Comparison of ENCODE assay signal across 12 mouse cellular contexts in genomic region chr2:105282407-105283077, GRCm38 (mm10). TPM values are rescaled to one million over a fixed set of nuclear protein-coding genes. Genes with fewer than 3 reads are reported as not detected.
A peak's percentile ranks its signal among the peaks of the same experiment; 100 is the strongest.
DNase-seq lines count a peak whose midpoint lies in the region; ATAC-seq lines count a peak whose summit lies in the region.
"Had no signal": no experiment of that assay in that cellular context is flagged by ENCODE, and none has a peak within 500 bp of the region (broad histone marks: within the 10 kb centered on the region; RNA-seq: fewer than 3 reads in every experiment).

No protein-coding gene starts in this region.

- H3K9me3 ChIP-seq in heart, embryonic 10.5 days = no peaks in the 10 kb centered on the region
- H3K9me3 ChIP-seq in intestine, embryonic 15.5 days = no peaks in the 10 kb centered on the region
- no peaks in the 10 kb centered on the region for H3K9me3 ChIP-seq in neural tube, embryonic 13.5 days

- WGBS in heart, embryonic 10.5 days = 69% methylated on average over 6 of the region's 6 CpGs
- 36% methylated on average over 6 of the region's 6 CpGs for WGBS in intestine, embryonic 15.5 days
- WGBS in neural tube, embryonic 13.5 days = 31% methylated on average over 6 of the region's 6 CpGs

- peak; percentile 36 for DNase-seq in heart, adult 11 months
- DNase-seq in heart, embryonic 10.5 days (ENCODE audit: low spot score) = no peak
- peak; percentile 59 for DNase-seq in retina, postnatal 1 day
- no peak for DNase-seq in retina, embryonic 14.5 days (ENCODE audit: low spot score)
- no peak for DNase-seq in kidney, postnatal 25 days

- H3K27me3 ChIP-seq in heart, embryonic 10.5 days (ENCODE audit: insufficient read depth, poor library complexity, severe bottlenecking) = no peaks in the 10 kb centered on the region
- H3K27me3 ChIP-seq in intestine, embryonic 15.5 days (replicated peaks) = no peaks in the 10 kb centered on the region
- H3K27me3 ChIP-seq in neural tube, embryonic 13.5 days = no peaks in the 10 kb centered on the region; the same call in 1 of the 2 replicates
- H3K27me3 ChIP-seq: megakaryocyte, embryonic 14.5 days had no signal

- no peaks in the 10 kb centered on the region for H3K36me3 ChIP-seq in heart, embryonic 10.5 days
- H3K36me3 ChIP-seq in intestine, embryonic 15.5 days = no peaks in the 10 kb centered on the region
- no peaks in the 10 kb centered on the region for H3K36me3 ChIP-seq in neural tube, embryonic 13.5 days

- ATAC-seq in intestine, embryonic 15.5 days = peak; percentile 71
- peak; percentile 93 for ATAC-seq in neural tube, embryonic 13.5 days (ENCODE audit: low read depth)
- ATAC-seq in megakaryocyte progenitor cell, adult 5-6 weeks (replicated peaks; ENCODE audit: poor library complexity) = no peak
- ATAC-seq: CD4-positive, CD25-positive, alpha-beta regulatory T cell, adult 4 months had no signal

- no peaks in the 10 kb centered on the region for H3K4me1 ChIP-seq in heart, embryonic 10.5 days
- no peaks in the 10 kb centered on the region for H3K4me1 ChIP-seq in intestine, embryonic 15.5 days (replicated peaks)
- H3K4me1 ChIP-seq in neural tube, embryonic 13.5 days (replicated peaks) = peaks cover 17% of the 10 kb centered on the region
- H3K4me1 ChIP-seq: megakaryocyte, embryonic 14.5 days had no signal

- no peak overlapping the region for H3K9ac ChIP-seq in intestine, embryonic 15.5 days
- H3K9ac ChIP-seq in neural tube, embryonic 13.5 days = no peak overlapping the region

- no peak overlapping the region for H3K27ac ChIP-seq in heart, embryonic 10.5 days
- H3K27ac ChIP-seq in intestine, embryonic 15.5 days = no peak overlapping the region
- H3K27ac ChIP-seq in neural tube, embryonic 13.5 days (replicated peaks) = peak overlapping the region; percentile 52; the same call in 1 of the 2 replicates

- no peak overlapping the region for H3K4me3 ChIP-seq in heart, embryonic 10.5 days
- H3K4me3 ChIP-seq in intestine, embryonic 15.5 days (replicated peaks) = no peak overlapping the region
- no peak overlapping the region for H3K4me3 ChIP-seq in neural tube, embryonic 13.5 days
- H3K4me3 ChIP-seq: megakaryocyte, embryonic 14.5 days had no signal

- no peak overlapping the region for H3K4me2 ChIP-seq in intestine, embryonic 15.5 days (replicated peaks)
- no peak overlapping the region for H3K4me2 ChIP-seq in neural tube, embryonic 13.5 days
- H3K4me2 ChIP-seq: liver, embryonic 11.5 days had no signal

RNA-seq across cellular contexts. Expression of gene Them7, which starts 58.4 kb away (rescaled TPM):
- 1.0 and 2.7 TPM in 2 replicates for polyA plus RNA-seq in heart, embryonic 10.5 days (2016; fragmentation: Nextera tagmentation; extraction: Ambion mirVana)
- 1.0 and 1.7 TPM in 2 replicates for polyA plus RNA-seq in intestine, embryonic 15.5 days (2015; fragmentation: Nextera tagmentation; extraction: Ambion mirVana)
- polyA plus RNA-seq in neural tube, embryonic 13.5 days (2015; fragmentation: Nextera tagmentation; extraction: Ambion mirVana) = not detected in 2 replicates
- 7.3 and 9.2 TPM in 2 replicates for total RNA-seq in megakaryocyte progenitor cell, adult 5-6 weeks (2015)
- 1.9 and 2.1 TPM in 2 replicates for total RNA-seq in megakaryocyte progenitor cell, adult 5-6 weeks (2017)
- polyA plus RNA-seq: CD4-positive, CD25-positive, alpha-beta regulatory T cell, adult 4 months; cortical plate, adult 2 months had no signal

Comparison
In these comparisons a context has a peak if more than half of its experiments do, and no peak if none do; other contexts are left out.
1. DNase-seq: peak in heart, adult 11 months (single experiment) and retina, postnatal 1 day (single experiment); none in heart, embryonic 10.5 days (single experiment), retina, embryonic 14.5 days (single experiment) and kidney, postnatal 25 days (0 of 2).